Mouse (Mus musculus): ENCODE results near the gene Slitrk3. TPM values are rescaled to one million over a fixed set of nuclear protein-coding genes. Genes with fewer than 3 reads are reported as not detected.
"Not testable (repeated sequence)": the region's sequence is repeated elsewhere in the genome, so short reads cannot be mapped to it uniquely, and the experiment has no call there.

Gene Slitrk3
- total RNA-seq (2021) = 10 to 100 TPM; 87.8 to 93.5 TPM

DNA sequence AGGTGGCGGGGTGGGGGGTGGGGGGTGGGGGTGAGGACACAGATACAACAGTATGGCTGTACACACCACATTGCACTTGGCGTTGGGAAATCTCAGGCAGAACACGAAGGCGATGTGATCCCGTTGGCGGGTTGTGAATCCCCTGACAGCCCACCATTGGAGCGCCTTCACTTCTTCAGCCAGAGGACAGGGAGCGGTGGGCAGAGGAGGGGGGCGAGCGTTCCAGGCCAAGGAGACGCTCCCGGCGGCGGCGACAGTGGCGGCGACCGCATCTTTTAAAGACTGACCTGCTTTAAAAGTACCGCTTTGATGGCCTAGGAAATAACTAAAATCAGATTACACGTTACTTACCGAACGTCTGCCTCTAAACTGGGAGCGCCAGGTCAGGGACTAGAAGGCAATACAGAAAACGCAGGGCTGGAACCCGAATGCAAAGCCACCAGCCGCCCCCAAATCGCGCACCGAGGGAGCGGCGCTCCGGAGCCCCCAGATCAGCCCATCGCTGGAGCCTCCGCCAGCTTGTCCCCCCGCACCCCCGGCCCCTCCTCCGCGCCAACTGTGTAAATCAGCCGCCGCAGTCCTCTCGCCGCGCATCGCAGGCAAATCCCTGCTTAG, at the start of gene Slitrk3:
Gene Slitrk3, minus strand, starts transcription at position 607 of the 615 bp plus-strand sequence.
- DNase-seq = peak; percentile 70 to 73

- DNase-seq = not testable (repeated sequence)
Observed at GRCm38 (mm10) chr3:73094445-73094844, 36.8 kb upstream of the Slitrk3 start.

DNA sequence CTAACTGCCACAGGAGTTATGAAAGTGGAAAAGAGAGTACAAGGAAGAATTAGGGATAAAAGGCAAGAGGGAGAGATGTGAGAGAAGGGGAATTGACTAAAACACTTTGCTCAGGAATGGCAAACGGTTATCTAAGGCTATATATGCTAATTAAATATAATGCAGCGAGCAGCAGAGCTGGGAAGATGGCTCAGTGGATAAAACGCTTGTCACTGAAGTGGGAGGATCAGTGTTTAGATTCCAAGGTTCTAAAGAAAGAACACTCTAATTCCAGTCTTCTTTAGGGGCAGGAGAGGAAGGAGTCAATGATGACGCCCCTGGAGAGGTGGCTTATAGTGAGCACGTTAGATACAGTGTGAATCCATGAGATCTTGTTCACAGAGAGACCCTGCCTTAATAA, 27.0 kb upstream of the Slitrk3 start:
- no peak for DNase-seq

GRCm38 (mm10) chr3:73065823-73066755, 8.5 kb upstream of the Slitrk3 start:
- DNase-seq = peak; percentile 82 to 86

GRCm38 (mm10) chr3:73058190-73058589, 587 bp upstream of the Slitrk3 start:
- no peak for DNase-seq

- peak in 1 of 2 experiments; percentile 46 for DNase-seq
Observed at GRCm38 (mm10) chr3:73056492-73057196, 959 bp downstream of the Slitrk3 start.

DNA sequence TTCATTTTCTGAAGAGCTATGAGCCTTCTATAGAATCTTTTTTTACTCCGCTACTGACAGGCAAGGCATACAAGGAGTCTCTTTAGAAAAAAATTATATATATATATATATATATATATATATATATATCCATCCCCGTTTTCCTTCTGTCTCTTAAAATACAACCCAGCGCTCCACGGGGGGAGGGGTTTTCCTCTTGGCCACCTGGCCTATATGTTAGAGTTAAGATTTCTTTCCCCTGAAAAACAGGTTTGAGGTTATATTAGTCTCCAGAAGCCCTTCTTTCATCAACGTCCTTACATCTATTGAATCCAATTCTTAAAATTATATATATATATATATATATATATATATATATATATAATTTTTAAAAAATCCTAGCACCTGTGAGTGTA, 1.6 kb downstream of the Slitrk3 start:
- no peak for DNase-seq

- peak in 1 of 2 experiments; percentile 35 for DNase-seq
Observed at GRCm38 (mm10) chr3:73055399-73056043, 2.1 kb downstream of the Slitrk3 start.

GRCm38 (mm10) chr3:73053451-73053931, 4.1 kb downstream of the Slitrk3 start:
- peak; percentile 60 to 63 for DNase-seq

- DNase-seq = no peak
Observed at GRCm38 (mm10) chr3:73046248-73046647, 11.4 kb downstream of the Slitrk3 start.

GRCm38 (mm10) chr3:73042256-73042655, 15.3 kb downstream of the Slitrk3 start:
- DNase-seq = no peak

- no peak for DNase-seq
Observed at GRCm38 (mm10) chr3:73006045-73006444, 51.6 kb downstream of the Slitrk3 start.

DNA sequence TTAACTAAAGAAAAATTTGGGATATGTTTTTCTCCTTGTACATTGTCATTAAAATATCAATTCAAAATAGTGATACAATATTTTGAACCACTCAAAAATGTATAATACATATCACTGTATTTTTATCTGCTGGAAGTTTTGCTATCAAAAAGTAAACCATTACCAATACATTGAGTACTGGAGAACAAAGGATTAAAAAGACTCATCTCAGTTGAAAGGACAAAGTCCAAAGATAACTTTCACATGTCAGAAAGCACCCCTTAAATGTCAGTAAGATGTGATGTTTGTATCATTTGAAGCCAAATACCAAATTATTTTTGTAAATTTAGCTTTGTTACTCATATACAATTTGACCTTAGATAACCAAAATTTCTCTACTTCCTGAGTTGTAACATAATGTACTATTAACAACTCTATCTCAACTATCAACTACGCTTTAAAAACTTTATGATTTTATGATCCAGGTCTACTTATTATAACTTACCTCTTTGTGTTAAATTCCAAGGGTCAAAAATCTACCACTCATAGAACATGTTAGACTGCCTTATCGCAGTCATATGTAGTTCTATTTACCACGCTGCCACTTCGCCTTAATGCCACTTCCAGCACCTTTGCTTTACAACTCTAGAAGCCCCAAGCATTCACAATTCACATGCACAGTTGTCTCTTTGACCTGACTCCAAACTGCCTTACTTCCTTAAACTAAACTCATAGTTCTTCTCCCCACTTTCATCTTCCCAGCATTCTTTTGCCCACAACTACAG, 54.5 kb downstream of the Slitrk3 start:
- DNase-seq = no peak

DNA sequence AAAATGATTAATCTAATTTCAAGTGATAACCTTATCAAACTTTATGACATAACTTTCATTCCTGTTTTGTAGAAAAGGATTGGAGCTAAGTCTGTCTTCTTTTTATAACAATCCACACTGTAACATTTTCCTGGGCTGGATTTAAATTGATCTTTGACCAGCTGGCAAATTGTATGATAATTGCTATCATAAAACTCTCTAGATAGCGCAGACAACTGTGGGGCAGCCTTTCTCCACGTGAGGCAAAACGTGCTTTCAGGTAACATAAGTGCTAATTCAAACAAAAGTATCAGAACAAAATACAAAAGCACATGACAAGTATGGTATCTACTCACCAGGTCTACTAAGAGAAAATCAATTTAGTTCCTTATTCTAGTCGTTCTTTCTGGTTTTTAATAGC, 60.1 kb downstream of the Slitrk3 start:
- DNase-seq = no peak

Other genes starting within 250 kb of the Slitrk3 start
- gene Sis, start 89.9 kb downstream of the Slitrk3 start, total RNA-seq (2021) = under 1 TPM in 1 of 2 experiments, not detected in 1; 0.23 TPM

All from layer of hippocampus, postnatal 36 days (tissue).